Mouse (Mus musculus) heart, embryonic 11.5 days (tissue): ENCODE measurements around the gene Cog4. TPM values are rescaled to one million over a fixed set of nuclear protein-coding genes. Genes with fewer than 3 reads are reported as not detected.
"Not testable (repeated sequence)": the region's sequence is repeated elsewhere in the genome, so short reads cannot be mapped to it uniquely, and the experiment has no call there.

ENCODE experiments used
- ATAC-seq: fragments of 200-750 bp; cut with Nextera tagmentation; replicated peaks from 2 replicates; pipeline ENCODE4 v1.8.0; 2017; ENCODE audit warnings: moderate library complexity; ENCODE audit not compliant: insufficient number of reproducible peaks, low FRiP score, low TSS enrichment
- H3K27ac ChIP-seq: fragments of 300-500 bp; sonication (generic); 2 replicates; pipeline ENCODE4 v1.5.1; 2014; ENCODE audit warnings: mild to moderate bottlenecking, low read depth, low read length
- H3K27me3 ChIP-seq: fragments of 300-500 bp; sonication (generic); 2 replicates; pipeline ENCODE4 v1.6.1; 2014; ENCODE audit warnings: mild to moderate bottlenecking, low read length, mixed read lengths; ENCODE audit not compliant: control insufficient read depth, insufficient read depth
- H3K36me3 ChIP-seq: fragments of 300-500 bp; sonication (generic); 2 replicates; pipeline ENCODE4 v1.6.1; 2014; ENCODE audit warnings: mild to moderate bottlenecking, low read length, moderate library complexity, mixed read lengths; ENCODE audit not compliant: control insufficient read depth, insufficient read depth
- H3K4me1 ChIP-seq: fragments of 300-500 bp; sonication (generic); 2 replicates; pipeline ENCODE4 v1.6.1; 2014; ENCODE audit warnings: low read length; ENCODE audit not compliant: control insufficient read depth, insufficient read depth
- H3K4me2 ChIP-seq: fragments of 300-500 bp; sonication (generic); 2 replicates; pipeline ENCODE4 v1.6.1; 2014; ENCODE audit warnings: mild to moderate bottlenecking, moderate library complexity
- H3K4me3 ChIP-seq: fragments of 300-500 bp; sonication (generic); 2 replicates; pipeline ENCODE4 v1.5.1; 2014; ENCODE audit warnings: low read depth, low read length
- H3K9ac ChIP-seq: fragments of 300-500 bp; sonication (generic); 2 replicates; pipeline ENCODE4 v1.6.1; 2014; ENCODE audit warnings: mild to moderate bottlenecking, low read depth, low read length, moderate library complexity
- H3K9me3 ChIP-seq: fragments of 300-500 bp; sonication (generic); replicated peaks from 2 replicates; pipeline ENCODE4 v1.6.1; 2016; ENCODE audit warnings: low read length; ENCODE audit not compliant: control insufficient read depth
- WGBS: fragments of 180-500 bp; shearing (Covaris S2); extraction: QIAGEN DNeasy Blood & Tissue Kit; methylation state at CpG from one replicate; pipeline ENCODE4 v1.1.7; 2014; ENCODE audit not compliant: insufficient replicate concordance; 5-methylcytosine and 5-hydroxymethylcytosine counted together
- polyA plus RNA-seq: library from polyadenylated mRNA; unstranded; fragments of >200 nt; fragmentation: Nextera tagmentation; extraction: Ambion mirVana; gene quantifications from 2 replicates; pipeline ENCODE4 v1.2.1, GENCODE M21; 2014

Cog4 gene
- polyA plus RNA-seq, 1 experiment from 2014 or later, result 62.8 TPM

GRCm38 (mm10) chr8:110929066-110929465, 82.7 kb downstream of the Cog4 start:
- ATAC-seq, result no peak
- no peak overlapping the region for H3K27ac ChIP-seq
- H3K36me3 ChIP-seq, result no peaks in the 10 kb centered on the region
- H3K27me3 ChIP-seq, result no peaks in the 10 kb centered on the region
- no peak overlapping the region for H3K4me2 ChIP-seq
- no peaks in the 10 kb centered on the region for H3K9me3 ChIP-seq
- no peak overlapping the region for H3K4me3 ChIP-seq
- H3K4me1 ChIP-seq, result peaks cover 41% of the 10 kb centered on the region
- 45% methylated on average over 5 of the region's 5 CpGs for WGBS
- H3K9ac ChIP-seq, result no peak overlapping the region

GRCm38 (mm10) chr8:110929672-110930071, 83.3 kb downstream of the Cog4 start:
- not testable (repeated sequence) for H3K4me2 ChIP-seq, H3K9me3 ChIP-seq, H3K4me3 ChIP-seq, H3K27me3 ChIP-seq, ATAC-seq, H3K27ac ChIP-seq, H3K36me3 ChIP-seq, H3K9ac ChIP-seq
- 94% methylated on average over 6 of the region's 8 CpGs for WGBS
- peaks cover 41% of the 10 kb centered on the region for H3K4me1 ChIP-seq

- Histone ChIP-seq H3K4me2 (peak overlapping the region; percentile 40), H3K9ac (no peak overlapping the region), H3K27ac (peak overlapping the region; percentile 41), H3K9me3 (no peaks in the 10 kb centered on the region), H3K4me3 (no peak overlapping the region), H3K36me3 (no peaks in the 10 kb centered on the region), H3K27me3 (no peaks in the 10 kb centered on the region), H3K4me1 (peaks cover 38% of the 10 kb centered on the region)
- WGBS, result 44% methylated on average over 12 of the region's 12 CpGs
- ATAC-seq, result peak; percentile 77
Measured at GRCm38 (mm10) chr8:110931176-110931939, 85.0 kb downstream of the Cog4 start.

Other genes starting within 250 kb of the Cog4 start
- 21.6 and 22.7 TPM in 2 replicates for gene Vac14, start 228.0 kb upstream of the Cog4 start, polyA plus RNA-seq
- gene Mtss1l, start 125.1 kb upstream of the Cog4 start, polyA plus RNA-seq, result 9.2 and 9.5 TPM in 2 replicates
- gene Il34, start 40.7 kb upstream of the Cog4 start, polyA plus RNA-seq, result 0.36 TPM in 1 of 2 replicates, not detected in the other
- gene Sf3b3, start 187 bp downstream of the Cog4 start, polyA plus RNA-seq, result 92.8 and 112 TPM in 2 replicates
- 5.1 and 5.7 TPM in 2 replicates for gene Fuk, start 55.9 kb downstream of the Cog4 start, polyA plus RNA-seq
- gene St3gal2, start 73.3 kb downstream of the Cog4 start, polyA plus RNA-seq, result 11.9 TPM in 2 replicates
- 23.4 and 27.2 TPM in 2 replicates for gene Ddx19a, start 151.2 kb downstream of the Cog4 start, polyA plus RNA-seq
- 3.8 and 4.8 TPM in 2 replicates for gene Ddx19b, start 185.2 kb downstream of the Cog4 start, polyA plus RNA-seq
- 40.9 and 47.3 TPM in 2 replicates for gene Aars, start 186.5 kb downstream of the Cog4 start, polyA plus RNA-seq
- 11.3 and 18.4 TPM in 2 replicates for gene Exosc6, start 209.7 kb downstream of the Cog4 start, polyA plus RNA-seq
- not detected in 2 replicates for gene Clec18a, start 245.8 kb downstream of the Cog4 start, polyA plus RNA-seq
- gene Pdpr, start 248.0 kb downstream of the Cog4 start, polyA plus RNA-seq, result 6.3 and 8.2 TPM in 2 replicates